Mouse (Mus musculus): ENCODE results near the gene Gm4175. TPM values are rescaled to one million over a fixed set of nuclear protein-coding genes. Genes with fewer than 3 reads are reported as not detected.
"Not testable (repeated sequence)": the region's sequence is repeated elsewhere in the genome, so short reads cannot be mapped to it uniquely, and the experiment has no call there.

Gm4175 gene
- total RNA-seq (2021): not detected
- long read RNA-seq, experiment 1: 0 reads
- long read RNA-seq, experiment 2: 0 reads

GRCm38 (mm10) chr7:21761375-21761774 lies at the start of gene Gm4175:
TSS of gene Gm4175 (minus strand) at chr7:21761475.
- not testable (repeated sequence) for DNase-seq (ENCODE audit: low spot score in 2 of 2)

DNA sequence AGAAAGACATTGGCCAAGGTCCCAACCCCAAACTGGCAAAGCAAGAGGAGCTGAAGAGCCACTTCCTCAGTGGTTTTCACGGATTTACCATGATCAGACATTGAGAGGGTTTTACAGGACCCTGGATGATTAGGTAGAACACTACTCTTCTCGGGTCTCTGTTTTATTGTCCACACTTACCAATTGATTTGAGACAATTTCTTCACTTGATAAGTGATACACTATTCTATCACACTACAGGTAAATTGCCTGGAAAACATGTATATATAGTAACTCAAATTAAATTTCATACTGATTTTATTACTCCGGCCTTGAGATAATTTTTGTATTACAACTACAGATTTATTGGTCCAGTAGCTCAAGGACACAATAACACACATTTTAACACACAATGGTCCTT lies 35.4 kb upstream of the Gm4175 start, which contains the start of gene Gm4177:
TSS of gene Gm4177 (minus strand) at position 101 of the 400 bp plus-strand sequence.
- DNase-seq (ENCODE audit: low spot score in 2 of 2): not testable (repeated sequence)

Other genes starting within 250 kb of the Gm4175 start
- gene Vmn1r130, start 249.7 kb downstream of the Gm4175 start, total RNA-seq (2021): not detected
- not detected for gene Vmn1r131, start 215.4 kb downstream of the Gm4175 start, total RNA-seq (2021)
- not detected for gene Vmn1r132, start 147.4 kb downstream of the Gm4175 start, total RNA-seq (2021)
- gene Gm4177, start 35.3 kb upstream of the Gm4175 start, total RNA-seq (2021): not detected
- gene Vmn1r135, start 70.9 kb upstream of the Gm4175 start, total RNA-seq (2021): not detected
- not detected for gene Gm5725, start 82.8 kb upstream of the Gm4175 start, total RNA-seq (2021)
- not detected for gene Gm5891, start 159.8 kb upstream of the Gm4175 start, total RNA-seq (2021)
- gene Vmn1r137, start 233.1 kb upstream of the Gm4175 start, total RNA-seq (2021): not detected